Mouse (Mus musculus) common myeloid progenitor, adult 5-6 weeks (primary cell): ENCODE results near the gene Gm10160. TPM values are rescaled to one million over a fixed set of nuclear protein-coding genes. Genes with fewer than 3 reads are reported as not detected.

Source experiments
- ATAC-seq: replicated peaks from 2 replicates; pipeline ENCODE4 v1.8.0; 2016; ENCODE audit warnings: low read depth, mild to moderate bottlenecking, moderate TSS enrichment, inconsistent platforms; ENCODE audit not compliant: poor library complexity, severe bottlenecking
- total RNA-seq: library from RNA; stranded (forward); fragments of 200-1000, 187-1606 nt; gene quantifications from 2 replicates; pipeline ENCODE4 v1.2.3, GENCODE M21; 2017

The Gm10160 gene
- total RNA-seq, 1 experiment from 2014 or later: not detected

DNA sequence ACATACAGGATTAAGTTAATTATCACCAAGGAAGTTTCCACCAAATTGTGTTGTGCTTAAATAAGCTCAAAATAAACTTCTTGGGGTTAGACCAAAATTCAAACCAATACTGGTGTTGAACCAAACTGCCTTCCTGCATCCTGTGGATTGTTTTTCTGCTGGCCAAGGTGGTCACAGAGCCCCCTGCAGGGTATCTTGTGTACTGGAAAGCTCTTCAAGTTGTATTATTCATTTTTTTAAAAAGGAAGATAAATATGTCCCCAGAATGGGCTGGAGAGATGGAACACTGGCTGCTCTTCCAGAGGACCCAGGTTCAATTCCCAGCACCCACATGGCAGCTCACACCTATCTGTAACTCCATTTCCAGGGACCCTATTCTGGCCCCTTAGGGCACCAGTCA is 20.7 kb downstream of the Gm10160 start:
- peak; percentile 58; the same call in 1 of the 2 replicates for ATAC-seq

DNA sequence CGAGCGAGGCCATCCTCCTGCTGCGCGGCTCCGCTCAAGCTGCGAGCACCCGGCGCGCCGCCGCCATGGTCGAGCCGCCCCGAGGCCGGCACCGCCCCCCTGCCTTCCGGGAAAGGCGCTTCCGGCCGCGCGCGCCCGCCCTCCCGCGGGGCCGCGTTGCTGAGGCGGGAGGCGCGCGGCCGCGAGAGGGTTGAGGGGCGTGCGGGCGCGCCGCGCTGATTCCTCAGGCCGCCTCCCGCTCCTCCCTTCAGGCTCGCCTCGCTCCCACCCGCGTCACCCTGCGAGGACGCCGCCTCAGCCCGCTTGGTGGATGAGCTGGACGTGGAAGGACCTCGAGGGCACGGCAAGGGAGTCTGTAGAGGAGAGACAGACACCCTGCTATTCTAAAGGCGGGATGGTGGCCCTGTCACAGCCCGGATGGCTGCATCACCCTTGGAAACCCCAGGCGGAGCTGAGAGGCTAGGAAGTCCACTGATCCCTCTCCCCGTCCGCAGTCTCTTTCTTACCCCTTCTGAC is 26.2 kb downstream of the Gm10160 start, which contains the start of gene Btbd1:
Btbd1 (minus strand) TSS at position 53 of the 516 bp plus-strand sequence.
- ATAC-seq: peak; percentile 79

DNA sequence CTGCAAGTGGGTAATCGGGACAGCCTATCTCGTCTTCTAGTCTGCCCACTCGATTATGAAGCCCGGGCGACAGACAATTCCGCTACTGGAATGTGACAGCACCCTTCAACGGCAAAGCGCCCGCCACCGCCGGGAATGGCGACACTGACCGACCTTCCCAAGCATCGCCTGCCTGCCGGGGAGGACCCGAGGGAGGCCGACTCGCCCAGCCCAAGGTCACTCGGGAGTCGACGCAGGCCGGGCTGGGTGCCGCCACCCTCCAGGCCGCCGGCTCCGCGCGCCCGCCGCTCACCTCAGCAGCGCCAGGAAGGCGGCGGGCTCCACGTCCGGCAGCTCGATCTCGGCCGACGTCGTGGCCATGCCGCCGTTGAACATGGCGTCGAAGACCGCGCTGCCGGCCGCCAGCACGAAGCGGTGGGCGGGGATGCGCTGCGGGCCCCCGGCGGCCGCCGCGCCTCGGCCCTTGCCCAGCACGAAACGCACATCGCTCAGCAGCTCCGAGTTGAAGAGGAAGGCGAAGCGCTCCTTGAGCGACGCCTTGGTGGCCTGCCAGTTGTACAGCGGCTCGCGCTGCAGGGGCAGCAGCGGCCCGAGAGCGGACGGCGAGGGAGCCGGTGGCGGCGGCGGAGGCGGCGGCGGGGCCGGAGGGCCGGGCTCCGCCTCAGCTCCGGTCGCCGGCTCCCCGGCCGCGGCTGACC is 26.8 kb downstream of the Gm10160 start:
- ATAC-seq: peak; percentile 14; the same call in 1 of the 2 replicates

DNA sequence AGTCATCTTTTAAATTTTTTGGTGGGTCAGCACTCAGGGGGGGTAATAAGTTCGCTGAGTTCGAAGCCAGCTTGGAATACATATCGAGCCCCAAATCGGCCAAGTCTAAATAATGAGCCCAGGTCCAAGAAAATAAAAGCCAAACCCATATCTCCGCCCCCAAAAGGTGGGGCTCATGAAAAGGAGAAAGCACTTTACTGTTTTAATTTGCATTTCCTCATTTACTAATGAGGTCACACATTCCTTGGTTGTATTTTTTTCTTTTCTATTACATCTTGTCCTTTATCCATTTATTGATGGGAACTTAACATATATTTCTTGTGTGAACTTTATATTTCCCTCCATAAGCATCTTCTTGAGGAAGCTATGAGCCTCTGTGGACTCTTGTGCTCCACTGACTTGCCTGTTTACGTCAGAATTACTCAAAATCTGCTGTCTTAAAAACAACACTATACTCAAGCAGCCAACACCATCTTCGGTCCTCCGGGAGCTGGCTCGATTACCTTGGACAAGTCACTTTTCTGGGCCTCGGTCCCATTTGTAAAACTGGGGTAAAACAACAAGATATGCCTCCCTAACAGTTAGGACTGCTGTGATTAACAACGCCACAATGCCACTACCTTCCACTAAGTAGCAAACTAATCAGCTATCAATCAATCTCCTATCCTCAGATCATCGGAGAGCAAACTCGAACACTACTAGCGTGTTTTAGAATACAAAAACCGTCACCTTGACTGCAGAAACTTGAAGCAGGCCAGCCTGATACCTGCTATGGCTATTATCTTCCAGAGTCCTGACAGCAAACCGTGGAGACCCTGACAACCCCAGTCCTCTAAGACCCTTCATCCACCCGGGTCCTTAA is 27.6 kb downstream of the Gm10160 start:
- 0 out of 2 replicates have a peak, but pooled peaks have one; percentile 23 for ATAC-seq

DNA sequence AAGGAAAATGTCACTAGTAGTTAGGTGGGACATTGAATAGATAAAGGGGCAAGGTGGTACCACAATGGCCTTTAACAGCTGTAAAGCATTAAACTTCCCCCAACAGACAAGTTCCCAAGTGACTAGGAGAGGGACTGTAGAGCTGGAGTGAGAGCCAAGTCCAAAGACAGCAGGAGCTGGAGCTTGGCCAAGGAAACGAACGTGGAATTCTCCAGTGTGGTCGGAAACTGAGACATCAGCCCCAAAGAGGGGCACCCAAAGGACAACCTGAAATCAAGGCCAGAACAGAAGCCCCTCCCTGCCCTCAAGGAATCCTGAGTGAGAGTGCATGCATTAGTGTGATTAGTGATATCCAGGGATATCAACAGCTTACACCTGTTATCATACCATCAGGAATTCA is 30.2 kb downstream of the Gm10160 start:
- ATAC-seq: no peak

DNA sequence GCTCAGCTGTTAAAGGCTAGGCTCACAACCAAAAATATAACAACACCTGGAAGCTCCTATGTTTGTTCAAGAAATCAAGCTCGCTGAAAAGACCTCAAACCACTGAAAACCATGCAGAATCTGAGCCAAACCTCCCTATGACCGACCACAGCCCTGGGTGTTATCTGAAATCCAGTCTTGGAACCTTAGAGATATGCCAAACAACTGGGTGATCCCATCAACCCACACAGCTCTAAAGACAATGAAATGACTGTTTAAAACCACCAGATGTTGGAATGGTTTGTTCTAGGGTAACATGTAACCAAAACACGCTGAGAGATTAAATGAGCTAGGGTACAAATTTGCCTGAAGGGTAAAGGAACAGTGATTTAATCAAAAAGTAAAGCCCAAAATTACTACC is 30.7 kb downstream of the Gm10160 start:
- ATAC-seq: no peak

DNA sequence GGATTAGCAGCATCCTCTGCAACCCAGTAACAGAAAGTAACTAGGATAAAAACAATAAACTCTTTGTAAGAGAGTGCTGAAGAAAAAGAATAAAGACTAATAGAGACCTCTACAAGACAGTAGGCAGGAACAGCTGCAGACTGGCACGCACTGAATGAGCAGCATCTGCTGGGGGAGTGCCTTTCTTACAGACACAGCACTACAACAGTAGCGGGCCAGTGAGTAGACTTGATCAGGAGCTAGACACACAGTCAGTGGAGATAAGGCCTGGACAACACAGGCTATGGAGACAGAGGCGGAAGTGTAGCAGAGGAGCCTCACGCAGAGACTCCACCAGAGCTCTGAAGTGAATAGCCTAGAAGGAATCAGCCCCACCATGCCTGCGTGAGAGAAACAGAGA is 49.5 kb downstream of the Gm10160 start:
- no peak for ATAC-seq

Other genes starting within 250 kb of the Gm10160 start
- 0.78 TPM in 2 replicates for gene Homer2, start 148.3 kb downstream of the Gm10160 start, total RNA-seq
- gene Ramac, start 92.9 kb downstream of the Gm10160 start, total RNA-seq: 81.4 and 86.9 TPM in 2 replicates
- gene 3110040N11Rik, start 66.3 kb downstream of the Gm10160 start, total RNA-seq: 79.2 and 93.8 TPM in 2 replicates
- gene Btbd1, start 26.4 kb downstream of the Gm10160 start, total RNA-seq: 99.7 and 120 TPM in 2 replicates
- gene Tm6sf1, start 3.2 kb upstream of the Gm10160 start, total RNA-seq: 122 and 127 TPM in 2 replicates
- gene Hdgfl3, start 78.7 kb upstream of the Gm10160 start, total RNA-seq: 5.0 and 6.2 TPM in 2 replicates
- gene Bnc1, start 136.5 kb upstream of the Gm10160 start, total RNA-seq: not detected in 2 replicates